Mouse (Mus musculus): ENCODE results near the gene P2rx2.

P2rx2 gene

DNA sequence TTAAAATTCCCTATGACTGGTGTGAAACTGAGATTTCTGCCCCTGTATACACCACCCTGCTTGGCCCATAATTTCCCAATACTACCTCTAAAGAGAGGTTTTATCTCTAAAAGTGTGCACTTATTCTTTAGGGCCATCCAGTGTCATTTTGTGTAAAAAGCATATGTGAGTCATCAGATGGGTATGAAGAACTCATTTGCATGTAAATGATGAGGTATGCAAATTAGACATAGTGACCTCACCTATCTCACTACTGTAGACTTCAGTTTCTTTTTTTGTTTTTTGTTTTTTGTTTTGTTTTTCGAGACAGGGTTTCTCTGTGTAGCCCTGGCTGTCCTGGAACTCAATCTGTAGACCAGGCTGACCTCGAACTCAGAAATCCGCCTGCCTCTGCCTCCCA lies 29.9 kb downstream of the P2rx2 start:
- no peak for DNase-seq

DNA sequence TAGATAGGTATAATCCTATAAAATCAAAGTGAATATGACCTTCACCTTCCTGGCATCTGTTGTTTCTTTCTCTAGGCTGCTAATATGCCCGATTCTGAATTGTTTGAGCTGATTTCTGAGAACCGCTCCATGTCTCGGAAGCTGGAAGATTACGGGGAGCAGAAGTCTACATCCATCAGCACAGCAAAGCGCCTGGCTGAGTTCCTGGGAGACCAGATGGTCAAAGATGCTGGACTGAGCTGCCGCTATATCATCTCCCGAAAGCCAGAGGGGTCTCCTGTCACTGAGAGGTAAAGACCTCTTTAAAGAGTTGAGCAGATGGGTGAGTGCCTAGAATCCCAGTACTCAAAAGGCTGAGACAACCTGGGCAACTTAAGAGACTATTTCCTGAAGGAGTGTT lies 34.2 kb downstream of the P2rx2 start:
- DNase-seq = no peak

GRCm38 (mm10) chr5:110300591-110300990 lies 42.4 kb downstream of the P2rx2 start:
- no peak for DNase-seq

DNA sequence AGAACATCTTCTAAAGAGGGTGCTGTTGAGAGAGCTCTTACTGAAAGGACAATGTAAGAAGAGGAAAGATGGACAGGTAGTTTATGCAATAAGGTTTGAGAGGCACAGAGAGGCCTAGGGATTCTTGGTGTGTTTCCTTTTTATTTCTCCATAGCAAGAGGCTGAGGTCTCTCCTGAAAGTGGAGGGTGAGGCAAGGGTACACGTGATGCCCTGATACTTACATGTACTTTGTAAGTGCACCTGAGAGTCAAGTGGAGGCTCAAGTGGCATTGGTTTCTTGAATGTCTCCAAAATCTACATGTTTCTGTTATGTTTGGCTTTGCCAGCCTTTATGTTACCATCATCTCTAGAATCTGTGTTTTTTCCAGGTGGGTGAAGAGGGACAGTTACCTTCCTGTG lies 46.4 kb downstream of the P2rx2 start:
- no peak for DNase-seq

DNA sequence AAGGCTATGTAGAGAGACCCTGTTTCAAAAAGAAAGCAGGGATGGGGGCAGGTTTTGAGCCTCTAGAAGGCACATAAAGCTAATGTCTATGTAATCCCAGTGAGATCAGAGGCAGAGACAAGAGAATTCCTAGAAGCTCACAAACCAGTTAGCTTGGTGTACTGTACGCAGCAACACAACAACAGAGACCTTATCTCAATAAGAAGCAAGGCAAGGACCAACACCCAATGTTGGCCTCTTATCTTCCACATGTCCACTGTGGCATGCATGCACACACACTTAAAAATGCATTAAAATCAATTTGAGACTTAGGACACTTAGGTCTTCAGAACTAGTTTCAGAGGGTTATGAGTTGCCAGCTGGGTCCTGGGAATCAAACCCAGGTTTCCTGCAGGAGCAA lies 51.4 kb downstream of the P2rx2 start:
- DNase-seq = no peak
